Mouse (Mus musculus) E14TG2a.4 (cell line): ENCODE measurements around the gene Apoh.

Experiments used
- CTCF ChIP-seq: conservative IDR thresholded peaks from 2 replicates; pipeline ENCODE4 v1.5.1; 2014; ENCODE audit warnings: low read length
- NANOG ChIP-seq: IDR thresholded peaks from 2 replicates; pipeline ENCODE4 v1.6.1; 2014; ENCODE audit warnings: borderline replicate concordance, low read length, mixed read lengths

DNA sequence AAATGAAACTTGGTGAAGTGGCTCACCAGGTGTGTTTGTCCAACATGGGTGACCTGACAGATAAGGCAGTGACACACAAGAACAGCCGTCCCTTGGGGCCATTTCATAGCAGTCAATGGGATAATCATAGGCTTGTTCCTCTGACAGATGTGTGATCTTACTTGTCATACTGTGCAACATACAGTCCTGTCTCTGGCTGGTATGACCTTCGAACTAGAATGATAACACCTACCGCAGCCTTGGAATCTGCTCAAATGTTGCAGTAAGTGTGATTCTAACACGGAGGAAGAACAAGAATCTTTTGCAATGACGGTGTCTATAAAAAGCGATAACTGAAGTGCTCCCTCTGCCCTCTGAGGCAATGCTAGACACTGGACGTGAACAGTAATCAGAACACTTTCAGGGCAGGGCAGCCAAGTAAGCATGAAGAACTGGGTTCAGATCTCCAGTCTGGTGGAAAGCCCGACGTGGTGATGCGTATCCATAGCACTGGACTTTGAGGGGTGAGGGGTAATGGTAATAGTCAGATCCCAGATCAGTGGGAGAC is 9.8 kb downstream of the Apoh start:
- TF ChIP-seq CTCF: no peak
- TF ChIP-seq NANOG: no peak
